Mouse (Mus musculus) lung, postnatal 0 days (tissue): ENCODE measurements around the gene Trir. TPM values are rescaled to one million over a fixed set of nuclear protein-coding genes. Genes with fewer than 3 reads are reported as not detected.

ENCODE experiments used
- ATAC-seq: fragments of 200-750 bp; cut with Nextera tagmentation; 2 replicates; pipeline ENCODE4 v1.8.0; 2017; ENCODE audit warnings: moderate library complexity
- DNase-seq: peaks from one replicate; pipeline ENCODE4 v3.0.0-alpha.2; 2016; ENCODE audit warnings: low spot score
- H3K27ac ChIP-seq: fragments of 300-500 bp; sonication (generic); 2 replicates; pipeline ENCODE4 v1.5.1; 2014; ENCODE audit warnings: antibody characterized with exemption, mild to moderate bottlenecking, low read length, mixed read lengths
- H3K27me3 ChIP-seq: fragments of 300-500 bp; sonication (generic); replicated peaks from 2 replicates; pipeline ENCODE4 v1.6.1; 2014; ENCODE audit warnings: low read length, mixed read lengths; ENCODE audit not compliant: insufficient read depth
- H3K36me3 ChIP-seq: fragments of 300-500 bp; sonication (generic); 2 replicates; pipeline ENCODE4 v1.6.1; 2014; ENCODE audit warnings: low read length, mixed read lengths; ENCODE audit not compliant: insufficient read depth
- H3K4me1 ChIP-seq: fragments of 300-500 bp; sonication (generic); 2 replicates; pipeline ENCODE4 v1.6.1; 2014; ENCODE audit warnings: antibody characterized with exemption, low read depth, low read length, mixed read lengths; ENCODE audit not compliant: insufficient read depth
- H3K4me2 ChIP-seq: fragments of 300-500 bp; sonication (generic); replicated peaks from 2 replicates; pipeline ENCODE4 v1.6.1; 2014; ENCODE audit warnings: low read depth, mild to moderate bottlenecking, low read length, moderate library complexity, mixed read lengths
- H3K4me3 ChIP-seq: fragments of 300-500 bp; sonication (generic); 2 replicates; pipeline ENCODE4 v1.5.1; 2014; ENCODE audit warnings: low read depth, low read length
- H3K9ac ChIP-seq: fragments of 300-500 bp; sonication (generic); replicated peaks from 2 replicates; pipeline ENCODE4 v1.6.1; 2014; ENCODE audit warnings: low read depth, mild to moderate bottlenecking
- H3K9me3 ChIP-seq: fragments of 300-500 bp; sonication (generic); 2 replicates; pipeline ENCODE4 v1.6.1; 2016; ENCODE audit warnings: low read length, mixed read lengths
- CTCF ChIP-seq: IDR thresholded peaks from 2 replicates; pipeline ENCODE4 v1.5.1; 2016; ENCODE audit warnings: antibody characterized with exemption, mild to moderate bottlenecking
- EP300 ChIP-seq: IDR thresholded peaks from 2 replicates; pipeline ENCODE4 v1.6.1; 2016; ENCODE audit warnings: antibody characterized with exemption, mild to moderate bottlenecking, control low read depth
- WGBS: fragments of 180-500 bp; shearing (Covaris S2); extraction: QIAGEN DNeasy Blood & Tissue Kit; methylation state at CpG from one replicate; pipeline ENCODE4 v1.1.7; 2014; 5-methylcytosine and 5-hydroxymethylcytosine counted together
- polyA plus RNA-seq: library from polyadenylated mRNA; unstranded; fragments of >200 nt; fragmentation: Nextera tagmentation; extraction: Ambion mirVana; gene quantifications from 2 replicates; pipeline ENCODE4 v1.2.1, GENCODE M21; 2015

Gene Trir
- 116 and 126 TPM in 2 replicates for polyA plus RNA-seq

GRCm38 (mm10) chr8:85026670-85027515 is at the start of gene Trir:
Gene Trir (plus strand): TSS chr8:85026823.
- Histone ChIP-seq H3K9ac (peak within 1 kb of the TSS; percentile 95), H3K27ac (peak within 1 kb of the TSS; percentile 81), H3K4me2 (peak within 1 kb of the TSS; percentile 88), H3K27me3 (no peaks in the 10 kb centered on the region), H3K4me3 (peak within 1 kb of the TSS; percentile 88), H3K4me1 (peaks cover 23% of the 10 kb centered on the region), H3K36me3 (peaks cover 15% of the 10 kb centered on the region), H3K9me3 (no peaks in the 10 kb centered on the region)
- 1% methylated on average over 38 of the region's 75 CpGs for WGBS
- no peak; the same call in 1 of the 2 replicates for TF ChIP-seq CTCF
- DNase-seq = peak; percentile 99
- ATAC-seq = peak; percentile 89

DNA sequence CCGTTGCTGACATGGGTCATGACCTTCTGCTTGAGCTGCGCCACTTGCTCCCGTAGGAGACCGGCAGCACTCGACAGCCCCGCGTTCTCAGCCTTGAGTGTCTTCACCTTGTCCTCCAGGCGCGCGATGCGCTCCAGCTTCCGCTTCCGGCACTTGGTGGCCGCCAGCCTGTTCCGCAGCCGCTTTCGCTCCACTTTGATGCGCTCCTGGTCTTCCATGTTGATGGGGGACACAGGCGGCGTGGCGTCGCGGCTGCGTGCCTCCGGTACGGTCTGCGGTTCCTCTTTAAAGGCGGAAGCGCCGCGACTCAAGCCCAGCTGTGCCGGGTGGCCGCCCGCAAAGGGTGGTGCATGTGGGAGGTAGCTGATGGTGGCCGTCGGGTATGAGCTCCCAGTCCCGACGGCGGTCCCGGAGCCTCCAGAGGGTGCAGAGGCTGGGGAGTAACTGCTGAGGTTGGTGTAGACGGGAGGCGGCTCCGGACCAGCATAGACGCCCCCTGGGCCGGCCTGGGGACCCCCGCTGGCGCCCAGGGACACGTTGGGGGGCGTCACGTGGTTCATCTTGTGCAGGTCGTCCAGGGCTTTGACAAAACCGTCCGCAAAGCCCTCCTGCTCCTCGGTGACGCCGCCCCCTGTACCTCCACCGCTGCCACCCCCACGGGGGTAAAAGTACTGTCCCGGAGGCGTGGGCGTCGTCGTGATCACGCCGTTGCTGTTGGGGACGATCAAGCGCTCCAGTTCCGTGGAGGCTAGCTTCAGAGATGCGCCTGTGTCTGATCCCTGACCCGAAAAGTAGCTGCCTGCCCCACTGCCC is 49.0 kb upstream of the Trir start:
- TF ChIP-seq EP300 = no peak
- no peak for TF ChIP-seq CTCF
- Histone ChIP-seq H3K36me3 (no peaks in the 10 kb centered on the region), H3K27ac (peak overlapping the region; percentile 99), H3K27me3 (no peaks in the 10 kb centered on the region), H3K9ac (peak overlapping the region; percentile 96), H3K4me3 (peak overlapping the region; percentile 93), H3K9me3 (no peaks in the 10 kb centered on the region), H3K4me1 (peaks cover 33% of the 10 kb centered on the region), H3K4me2 (peak overlapping the region; percentile 89)
- peak; percentile 86 for DNase-seq
- WGBS = under 1% methylated on average over 63 of the region's 70 CpGs
- ATAC-seq = no peak

DNA sequence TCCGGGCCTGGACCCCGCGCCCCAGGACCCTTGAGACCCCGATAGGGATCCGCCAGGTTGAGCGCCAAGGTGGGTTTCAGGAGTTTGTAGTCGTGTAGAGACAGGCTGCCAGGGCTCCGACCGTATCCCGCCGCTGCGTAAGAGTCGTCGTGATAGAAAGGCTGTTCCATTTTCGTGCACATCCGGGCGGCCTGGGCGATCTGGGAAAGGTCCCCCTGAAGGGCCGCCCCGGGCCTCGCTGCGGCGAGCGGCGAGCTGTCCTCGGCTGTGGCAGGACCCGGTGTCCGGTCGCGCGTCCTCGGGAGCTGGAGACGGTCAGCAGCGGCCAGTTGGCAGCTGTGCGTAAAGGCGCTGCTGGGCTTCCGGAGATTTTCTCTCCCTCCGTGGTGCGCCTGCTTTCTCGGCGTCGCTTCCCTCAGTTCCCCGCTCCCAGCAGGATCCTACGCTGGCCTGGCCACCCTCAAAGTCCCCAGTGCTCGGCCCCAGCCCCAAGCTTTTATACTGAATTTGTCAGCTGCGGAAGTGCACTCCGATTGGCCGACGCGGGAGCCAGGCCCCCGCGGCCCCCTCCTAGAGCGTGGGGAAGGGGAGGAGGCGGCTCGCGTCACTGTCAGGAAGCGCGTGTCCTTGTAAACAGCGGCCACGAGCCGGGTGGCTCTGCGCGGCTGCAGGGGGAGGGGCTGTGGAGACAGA is 48.2 kb upstream of the Trir start, which contains the start of gene Junb:
TSS of gene Junb (minus strand) at position 471 of the 693 bp plus-strand sequence.
- Histone ChIP-seq H3K36me3 (no peaks in the 10 kb centered on the region), H3K27ac (peak within 1 kb of the TSS; percentile 99), H3K27me3 (no peaks in the 10 kb centered on the region), H3K4me2 (peak within 1 kb of the TSS; percentile 89), H3K9me3 (no peaks in the 10 kb centered on the region), H3K4me1 (peaks cover 35% of the 10 kb centered on the region), H3K4me3 (peak within 1 kb of the TSS; percentile 93), H3K9ac (peak within 1 kb of the TSS; percentile 96)
- under 1% methylated on average over 56 of the region's 63 CpGs for WGBS
- DNase-seq (peak; percentile 98), ATAC-seq (peak; percentile 53)
- peak; percentile 95 for TF ChIP-seq EP300
- TF ChIP-seq CTCF = no peak

DNA sequence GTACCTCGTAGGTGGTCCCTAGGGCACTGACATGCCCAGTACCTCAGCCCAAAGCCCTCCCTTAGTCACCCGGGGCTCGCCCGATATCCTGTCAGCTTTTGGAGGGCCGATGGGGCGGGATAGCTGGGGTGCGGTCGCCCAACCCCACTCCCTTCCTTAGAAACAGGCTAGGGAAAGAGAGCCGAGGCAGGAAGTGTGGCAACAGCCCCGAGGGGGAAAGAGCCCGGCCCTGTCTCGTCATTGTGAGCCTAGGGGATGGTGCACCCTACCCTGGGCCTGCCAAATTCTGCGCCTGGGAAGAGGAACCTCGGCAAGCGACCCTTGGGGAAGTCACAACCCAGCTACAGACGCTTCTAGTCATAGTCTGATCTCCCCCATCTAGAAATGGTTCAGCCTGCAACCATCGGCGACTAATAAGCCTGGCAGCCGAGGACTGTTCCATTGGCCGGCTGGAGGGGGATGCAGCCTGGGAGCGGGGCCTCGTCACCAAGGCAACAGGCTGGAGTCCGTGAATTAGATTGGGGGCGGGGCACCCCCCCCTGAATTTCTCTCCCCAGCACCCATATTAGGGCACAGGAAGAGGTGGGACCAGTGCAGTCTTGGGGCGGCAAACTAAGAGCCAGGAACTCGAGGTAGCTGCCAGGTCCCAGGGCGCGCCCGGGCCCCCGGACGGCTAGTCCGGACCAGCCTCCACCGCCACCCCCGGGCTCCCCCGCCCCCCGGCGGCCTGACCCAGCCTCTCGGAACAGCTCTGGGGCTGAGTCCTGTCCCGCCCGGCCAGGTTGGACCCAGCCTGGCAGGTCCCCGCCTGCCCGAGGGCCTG is 46.8 kb upstream of the Trir start:
- no peaks in the 10 kb centered on the region for H3K27me3 ChIP-seq
- peak overlapping the region; percentile 33 for H3K4me3 ChIP-seq
- H3K9ac ChIP-seq = peak overlapping the region; percentile 48
- H3K4me1 ChIP-seq = peaks cover 46% of the 10 kb centered on the region
- no peaks in the 10 kb centered on the region for H3K9me3 ChIP-seq
- 1% methylated on average over 37 of the region's 42 CpGs for WGBS
- peak; percentile 97 for DNase-seq
- ATAC-seq = peak; percentile 58
- TF ChIP-seq EP300 (peak; percentile 71), CTCF (peak; percentile 4; the same call in 1 of the 2 replicates)
- peak overlapping the region; percentile 89 for H3K4me2 ChIP-seq
- H3K27ac ChIP-seq = peak overlapping the region; percentile 99
- no peaks in the 10 kb centered on the region for H3K36me3 ChIP-seq

- Histone ChIP-seq H3K4me3 (peak overlapping the region; percentile 33; the same call in 1 of the 2 replicates), H3K36me3 (no peaks in the 10 kb centered on the region), H3K9me3 (no peaks in the 10 kb centered on the region), H3K4me1 (peaks cover 55% of the 10 kb centered on the region), H3K27me3 (no peaks in the 10 kb centered on the region), H3K27ac (peak overlapping the region; percentile 99), H3K4me2 (peak overlapping the region; percentile 89), H3K9ac (peak overlapping the region; percentile 48; the same call in 1 of the 2 replicates)
- peak; percentile 93 for DNase-seq
- TF ChIP-seq CTCF (no peak), EP300 (peak; percentile 79)
- WGBS = 22% methylated on average over 11 of the region's 11 CpGs
- ATAC-seq = no peak
Measured at GRCm38 (mm10) chr8:84980622-84981358, 45.8 kb upstream of the Trir start.
